Mouse (Mus musculus) kidney, postnatal 0 days (tissue): ENCODE data around the gene Gpm6b. TPM values are rescaled to one million over a fixed set of nuclear protein-coding genes. Genes with fewer than 3 reads are reported as not detected.

Source experiments
- ATAC-seq: fragments of 200-750 bp; cut with Nextera tagmentation; replicated peaks from 2 replicates; pipeline ENCODE4 v1.8.0; 2017; ENCODE audit warnings: low read depth, moderate number of reproducible peaks, moderate TSS enrichment, moderate library complexity; ENCODE audit not compliant: low FRiP score
- DNase-seq: peaks from one replicate; pipeline ENCODE4 v3.0.0-alpha.2; 2016; ENCODE audit warnings: low spot score
- H3K27ac ChIP-seq: fragments of 300-500 bp; sonication (generic); 2 replicates; pipeline ENCODE4 v1.5.1; 2014; ENCODE audit warnings: mild to moderate bottlenecking
- H3K27me3 ChIP-seq: fragments of 300-500 bp; sonication (generic); 2 replicates; pipeline ENCODE4 v1.6.1; 2014; ENCODE audit warnings: low read length, mixed read lengths; ENCODE audit not compliant: insufficient read depth
- H3K36me3 ChIP-seq: fragments of 300-500 bp; sonication (generic); 2 replicates; pipeline ENCODE4 v1.6.1; 2014; ENCODE audit warnings: low read length, mixed read lengths; ENCODE audit not compliant: insufficient read depth
- H3K4me1 ChIP-seq: fragments of 300-500 bp; sonication (generic); replicated peaks from 2 replicates; pipeline ENCODE4 v1.6.1; 2014; ENCODE audit warnings: antibody characterized with exemption, low read length, mixed read lengths; ENCODE audit not compliant: insufficient read depth
- H3K4me2 ChIP-seq: fragments of 300-500 bp; sonication (generic); 2 replicates; pipeline ENCODE4 v1.6.1; 2014; ENCODE audit warnings: mild to moderate bottlenecking, low read length, moderate library complexity, mixed read lengths
- H3K4me3 ChIP-seq: fragments of 300-500 bp; sonication (generic); replicated peaks from 2 replicates; pipeline ENCODE4 v1.5.1; 2014; ENCODE audit warnings: low read depth, low read length
- H3K9ac ChIP-seq: fragments of 300-500 bp; sonication (generic); 2 replicates; pipeline ENCODE4 v1.6.1; 2014; ENCODE audit warnings: low read depth, low read length
- H3K9me3 ChIP-seq: fragments of 300-500 bp; sonication (generic); replicated peaks from 2 replicates; pipeline ENCODE4 v1.6.1; 2016; ENCODE audit warnings: low read length, inconsistent platforms, mixed read lengths
- CTCF ChIP-seq: IDR thresholded peaks from 2 replicates; pipeline ENCODE4 v1.5.1; 2016; ENCODE audit warnings: antibody characterized with exemption, low read depth, mild to moderate bottlenecking, moderate library complexity
- WGBS: fragments of 180-500 bp; shearing (Covaris S2); extraction: QIAGEN DNeasy Blood & Tissue Kit; methylation state at CpG from one replicate; pipeline ENCODE4 v1.1.7; 2014; 5-methylcytosine and 5-hydroxymethylcytosine counted together
- polyA plus RNA-seq: library from polyadenylated mRNA; unstranded; fragments of >200 nt; fragmentation: Nextera tagmentation; extraction: Ambion mirVana; gene quantifications from 2 replicates; pipeline ENCODE4 v1.2.1, GENCODE M21; 2015

The Gpm6b gene
- polyA plus RNA-seq, 1 experiment from 2014 or later = 16.9 TPM

- Histone ChIP-seq H3K36me3 (no peaks in the 10 kb centered on the region), H3K27me3 (no peaks in the 10 kb centered on the region), H3K9ac (no peak overlapping the region), H3K9me3 (no peaks in the 10 kb centered on the region), H3K4me2 (no peak overlapping the region), H3K27ac (no peak overlapping the region), H3K4me3 (no peak overlapping the region), H3K4me1 (no peaks in the 10 kb centered on the region)
- WGBS = 39% methylated on average over 3 of the region's 3 CpGs
- no peak for TF ChIP-seq CTCF
- DNase-seq (peak; percentile 69), ATAC-seq (no peak; the same call in 1 of the 2 replicates)
Observed at GRCm38 (mm10) chrX:166384935-166385334, 146.2 kb downstream of the Gpm6b start.

- no peaks in the 10 kb centered on the region for H3K36me3 ChIP-seq
- no peak overlapping the region for H3K27ac ChIP-seq
- 78% methylated on average over 6 of the region's 6 CpGs for WGBS
- DNase-seq (no peak), ATAC-seq (no peak)
- no peak overlapping the region for H3K4me3 ChIP-seq
- no peak overlapping the region for H3K4me2 ChIP-seq
- no peaks in the 10 kb centered on the region for H3K9me3 ChIP-seq
- H3K27me3 ChIP-seq = no peaks in the 10 kb centered on the region
- no peaks in the 10 kb centered on the region for H3K4me1 ChIP-seq
- H3K9ac ChIP-seq = no peak overlapping the region
- no peak for TF ChIP-seq CTCF
Observed at GRCm38 (mm10) chrX:166386656-166387055, 147.9 kb downstream of the Gpm6b start.

- 90% methylated on average over 1 of the region's 1 CpGs for WGBS
- no peak for DNase-seq
- H3K27ac ChIP-seq = no peak overlapping the region
- H3K36me3 ChIP-seq = no peaks in the 10 kb centered on the region
- TF ChIP-seq CTCF = peak; percentile 30; the same call in 1 of the 2 replicates
- no peaks in the 10 kb centered on the region for H3K27me3 ChIP-seq
- H3K4me3 ChIP-seq = no peak overlapping the region
- H3K4me2 ChIP-seq = no peak overlapping the region
- H3K9ac ChIP-seq = no peak overlapping the region
- no peaks in the 10 kb centered on the region for H3K4me1 ChIP-seq
- H3K9me3 ChIP-seq = no peaks in the 10 kb centered on the region
- ATAC-seq = no peak
Observed at GRCm38 (mm10) chrX:166393753-166394152, 155.0 kb downstream of the Gpm6b start.

- Histone ChIP-seq H3K4me2 (no peak overlapping the region), H3K9me3 (no peaks in the 10 kb centered on the region), H3K27ac (no peak overlapping the region), H3K36me3 (0 out of 2 replicates have a peak, but pooled peaks cover 7% of the 10 kb centered on the region), H3K4me1 (no peaks in the 10 kb centered on the region), H3K27me3 (no peaks in the 10 kb centered on the region), H3K4me3 (no peak overlapping the region), H3K9ac (no peak overlapping the region)
- no peak for ATAC-seq
- TF ChIP-seq CTCF = no peak
- DNase-seq = no peak
Observed at GRCm38 (mm10) chrX:166407865-166408264, 169.2 kb downstream of the Gpm6b start.

GRCm38 (mm10) chrX:166416196-166416595 lies 177.5 kb downstream of the Gpm6b start:
- DNase-seq = peak; percentile 17
- WGBS = 88% methylated on average over 5 of the region's 6 CpGs

GRCm38 (mm10) chrX:166434812-166435211 lies 196.1 kb downstream of the Gpm6b start:
- 84% methylated on average over 2 of the region's 2 CpGs for WGBS
- TF ChIP-seq CTCF = no peak
- no peak for DNase-seq
- no peak overlapping the region for H3K4me2 ChIP-seq
- H3K9ac ChIP-seq = no peak overlapping the region
- no peaks in the 10 kb centered on the region for H3K36me3 ChIP-seq
- H3K27me3 ChIP-seq = no peaks in the 10 kb centered on the region
- no peaks in the 10 kb centered on the region for H3K9me3 ChIP-seq
- ATAC-seq = no peak
- H3K27ac ChIP-seq = no peak overlapping the region
- H3K4me1 ChIP-seq = no peaks in the 10 kb centered on the region
- H3K4me3 ChIP-seq = no peak overlapping the region

More at GRCm38 (mm10) chrX:166416196-166416595, 177.5 kb downstream of the Gpm6b start:
- Histone ChIP-seq H3K4me3 (no peak overlapping the region), H3K36me3 (no peaks in the 10 kb centered on the region), H3K9me3 (no peaks in the 10 kb centered on the region), H3K9ac (no peak overlapping the region), H3K27ac (no peak overlapping the region), H3K4me1 (no peaks in the 10 kb centered on the region), H3K27me3 (no peaks in the 10 kb centered on the region), H3K4me2 (no peak overlapping the region)
- peak; percentile 63 for TF ChIP-seq CTCF
- ATAC-seq = no peak

Other genes starting within 250 kb of the Gpm6b start
- gene Gemin8, start 68.5 kb upstream of the Gpm6b start, polyA plus RNA-seq = 9.9 and 10.2 TPM in 2 replicates
- 30.1 and 30.8 TPM in 2 replicates for gene Trappc2, start 201.7 kb downstream of the Gpm6b start, polyA plus RNA-seq
- gene Ofd1, start 201.8 kb downstream of the Gpm6b start, polyA plus RNA-seq = 7.8 and 8.2 TPM in 2 replicates
- 74.3 and 75.0 TPM in 2 replicates for gene Rab9, start 241.0 kb downstream of the Gpm6b start, polyA plus RNA-seq